8 mouse cellular contexts compared by ENCODE assay signal in genomic region chr6:71270301-71271056, GRCm38 (mm10). TPM values are rescaled to one million over a fixed set of nuclear protein-coding genes. Genes with fewer than 3 reads are reported as not detected.
DNase-seq lines count a peak whose midpoint lies in the region; ATAC-seq and TF ChIP-seq lines count a peak whose summit lies in the region.

No protein-coding gene starts in this region.

- H3K9ac ChIP-seq in CH12.LX (ENCODE audit: insufficient read depth, low read depth): peak overlapping the region; percentile 70
- H3K9ac ChIP-seq in embryonic facial prominence, embryonic 11.5 days (replicated peaks; ENCODE audit: low read length): peak overlapping the region; percentile 46
- peak overlapping the region; percentile 76 for H3K9ac ChIP-seq in heart, embryonic 16.5 days (ENCODE audit: low read length)
- no peak overlapping the region for H3K9ac ChIP-seq in lung, embryonic 15.5 days

- H3K27me3 ChIP-seq in CH12.LX (replicated peaks): no peaks in the 10 kb centered on the region
- no peaks in the 10 kb centered on the region for H3K27me3 ChIP-seq in embryonic facial prominence, embryonic 11.5 days (ENCODE audit: control insufficient read depth, insufficient read depth, low read length)
- no peaks in the 10 kb centered on the region for H3K27me3 ChIP-seq in heart, embryonic 16.5 days (ENCODE audit: control insufficient read depth, insufficient read depth, low read length)
- no peaks in the 10 kb centered on the region for H3K27me3 ChIP-seq in lung, embryonic 15.5 days

- no peak for TF ChIP-seq EP300 in CH12.LX (IDR thresholded peaks at IDR 0.05; ENCODE audit: low read length)

- DNase-seq in CH12.LX (ENCODE audit: extremely low read depth): peak; percentile 85
- DNase-seq in adrenal gland, postnatal 10 days: peak; percentile 61
- peak; percentile 55 for DNase-seq in embryonic facial prominence, embryonic 11.5 days (ENCODE audit: low spot score)
- DNase-seq in kidney, postnatal 25 days: peak; percentile 57 to 79
- DNase-seq in ovary, postnatal 14 days (ENCODE audit: low spot score): peak; percentile 9
- DNase-seq in urinary bladder, postnatal 25 days (ENCODE audit: low spot score): peak; percentile 16

- no peak for TF ChIP-seq CTCF in CH12.LX (conservative IDR thresholded peaks at IDR 0.05 in 1 of 2, IDR thresholded peaks at IDR 0.05 in 1 of 2; ENCODE audit: low read depth in 2 of 2, low read length in 2 of 2)

- H3K4me2 ChIP-seq in CH12.LX (ENCODE audit: insufficient read depth, low read depth, poor library complexity, severe bottlenecking): peak overlapping the region; percentile 87
- peak overlapping the region; percentile 62 for H3K4me2 ChIP-seq in embryonic facial prominence, embryonic 11.5 days (ENCODE audit: low read depth, low read length)
- H3K4me2 ChIP-seq in heart, embryonic 16.5 days (ENCODE audit: low read depth, low read length): peak overlapping the region; percentile 88
- peak overlapping the region; percentile 83 for H3K4me2 ChIP-seq in lung, embryonic 15.5 days

- peak overlapping the region; percentile 62 to 99 (median 73) for H3K4me3 ChIP-seq in CH12.LX (replicated peaks in 1 of 3; ENCODE audit: low read depth in 2 of 3, low read length in 2 of 3, poor library complexity in 1 of 3)
- H3K4me3 ChIP-seq in embryonic facial prominence, embryonic 11.5 days (ENCODE audit: low read depth, low read length): peak overlapping the region; percentile 88
- H3K4me3 ChIP-seq in heart, embryonic 16.5 days (ENCODE audit: low read length): peak overlapping the region; percentile 98
- peak overlapping the region; percentile 88 for H3K4me3 ChIP-seq in lung, embryonic 15.5 days

- no peak for TF ChIP-seq RAD21 in CH12.LX (IDR thresholded peaks at IDR 0.05; ENCODE audit: low read depth, low read length)

- ATAC-seq in embryonic facial prominence, embryonic 11.5 days (replicated peaks; ENCODE audit: insufficient number of reproducible peaks, low FRiP score, low TSS enrichment, low read depth): peak; percentile 37
- ATAC-seq in heart, embryonic 16.5 days (replicated peaks; ENCODE audit: extremely low read depth, insufficient read depth, low FRiP score): peak; percentile 58
- ATAC-seq in lung, embryonic 15.5 days (ENCODE audit: borderline replicate concordance, extremely low read depth, low FRiP score, low TSS enrichment): peak; percentile 25; the same call in 1 of the 2 replicates

- peak overlapping the region; percentile 74 for H3K27ac ChIP-seq in CH12.LX (ENCODE audit: insufficient read depth, low read depth)
- H3K27ac ChIP-seq in embryonic facial prominence, embryonic 11.5 days (replicated peaks; ENCODE audit: low read depth, low read length): peak overlapping the region; percentile 92; the same call in 1 of the 2 replicates
- H3K27ac ChIP-seq in heart, embryonic 16.5 days (ENCODE audit: low read length): peak overlapping the region; percentile 99
- peak overlapping the region; percentile 89 for H3K27ac ChIP-seq in lung, embryonic 15.5 days

- peak; percentile 75 for TF ChIP-seq POLR2A in CH12.LX (IDR thresholded peaks at IDR 0.05; ENCODE audit: low read depth, low read length)

- H3K4me1 ChIP-seq in CH12.LX (ENCODE audit: control insufficient read depth in 1 of 2, insufficient read depth in 2 of 2): peaks cover 3 to 27% of the 10 kb centered on the region in 2 experiments; a peak in 3 of 4 replicates
- peaks cover 3% of the 10 kb centered on the region; the same call in 1 of the 2 replicates for H3K4me1 ChIP-seq in embryonic facial prominence, embryonic 11.5 days (ENCODE audit: control insufficient read depth, insufficient read depth, low read length)
- H3K4me1 ChIP-seq in heart, embryonic 16.5 days (ENCODE audit: control insufficient read depth, insufficient read depth, low read length): peaks cover 26% of the 10 kb centered on the region
- peaks cover 13% of the 10 kb centered on the region for H3K4me1 ChIP-seq in lung, embryonic 15.5 days

- dilution Hi-C loops in CH12.LX (cut with MboI; ENCODE audit: extremely low pct_ligation_motif_present, extremely low pct_unique_long_range_greater_than_20kb, low sequenced_read_pairs): no loop called here

- no peaks in the 10 kb centered on the region for H3K9me3 ChIP-seq in CH12.LX (replicated peaks; ENCODE audit: low read length)
- no peaks in the 10 kb centered on the region for H3K9me3 ChIP-seq in embryonic facial prominence, embryonic 11.5 days (replicated peaks; ENCODE audit: control insufficient read depth, low read length)
- no peaks in the 10 kb centered on the region for H3K9me3 ChIP-seq in heart, embryonic 16.5 days (replicated peaks; ENCODE audit: control insufficient read depth, low read length)
- H3K9me3 ChIP-seq in lung, embryonic 15.5 days: no peaks in the 10 kb centered on the region

- peaks cover 0 to 3% of the 10 kb centered on the region in 2 experiments for H3K36me3 ChIP-seq in CH12.LX (replicated peaks in 1 of 2; ENCODE audit: control insufficient read depth in 1 of 2, insufficient read depth in 1 of 2, low read length in 1 of 2)
- H3K36me3 ChIP-seq in embryonic facial prominence, embryonic 11.5 days (replicated peaks; ENCODE audit: control insufficient read depth, insufficient read depth, low read depth, low read length): no peaks in the 10 kb centered on the region
- no peaks in the 10 kb centered on the region for H3K36me3 ChIP-seq in heart, embryonic 16.5 days (ENCODE audit: control insufficient read depth, insufficient read depth)
- no peaks in the 10 kb centered on the region for H3K36me3 ChIP-seq in lung, embryonic 15.5 days

- peaks cover 13% of the 10 kb centered on the region for H3K79me2 ChIP-seq in CH12.LX (replicated peaks; ENCODE audit: control insufficient read depth, extremely low read depth, insufficient read depth, poor library complexity, severe bottlenecking)

- WGBS in embryonic facial prominence, embryonic 11.5 days: 35% methylated on average over 13 of the region's 14 CpGs
- whole genome bisulfite sequencing in heart, embryonic 16.5 days: 16% methylated on average over 13 of the region's 14 CpGs
- WGBS in lung, embryonic 15.5 days: 26% methylated on average over 13 of the region's 14 CpGs

- in situ Hi-C loops in CH12.LX (cut with MboI; ENCODE audit: low pct_ligation_motif_present, low pct_unique_long_range_greater_than_20kb, low sequenced_read_pairs): no loop called here

TF ChIP-seq in CH12.LX, 34 proteins besides CTCF, POLR2A, EP300 and RAD21 (continues in another document):
- TF ChIP-seq RCOR1 (conservative IDR thresholded peaks at IDR 0.05; ENCODE audit: low read depth, low read length): no peak
- peak; percentile 76; the same call in 1 of the 2 replicates for TF ChIP-seq TBP (conservative IDR thresholded peaks at IDR 0.05; ENCODE audit: low read depth, low read length)
- no peak for TF ChIP-seq E2F4 (IDR thresholded peaks at IDR 0.05; ENCODE audit: insufficient replicate concordance, low read depth, low read length)
- peak; percentile 89 for TF ChIP-seq MAX (IDR thresholded peaks at IDR 0.05; ENCODE audit: low read length)
- no peak for TF ChIP-seq ZC3H11A (IDR thresholded peaks at IDR 0.05; ENCODE audit: low read depth, low read length)
- TF ChIP-seq IRF4 (IDR thresholded peaks at IDR 0.05; ENCODE audit: low read depth, low read length): peak; percentile 76
- peak; percentile 85 for TF ChIP-seq MXI1 (IDR thresholded peaks at IDR 0.05; ENCODE audit: low read depth, low read length)
- TF ChIP-seq USF2 (conservative IDR thresholded peaks at IDR 0.05; ENCODE audit: low read depth, low read length): no peak
- TF ChIP-seq UBTF (IDR thresholded peaks at IDR 0.05; ENCODE audit: low read depth, low read length): no peak
- no peak for TF ChIP-seq ZKSCAN1 (IDR thresholded peaks at IDR 0.05; ENCODE audit: borderline replicate concordance, low read depth, low read length)
- TF ChIP-seq HCFC1 (IDR thresholded peaks at IDR 0.05; ENCODE audit: low read depth, low read length): peak; percentile 41; the same call in 1 of the 2 replicates
- TF ChIP-seq MAZ (IDR thresholded peaks at IDR 0.05; ENCODE audit: low read depth, low read length): peak; percentile 99
- no peak for TF ChIP-seq JUND (conservative IDR thresholded peaks at IDR 0.05; ENCODE audit: low read depth, low read length)
- no peak; the same call in 1 of the 2 replicates for TF ChIP-seq CHD1 (IDR thresholded peaks at IDR 0.05; ENCODE audit: low read depth, low read length)
- TF ChIP-seq ETS1 (conservative IDR thresholded peaks at IDR 0.05; ENCODE audit: low read depth, low read length): no peak; the same call in 1 of the 2 replicates
- peak; percentile 83; the same call in 1 of the 2 replicates for TF ChIP-seq MYC (IDR thresholded peaks at IDR 0.05; ENCODE audit: low read depth, low read length)
- TF ChIP-seq NRF1 (IDR thresholded peaks at IDR 0.05; ENCODE audit: low read depth, low read length): no peak

RNA-seq across cellular contexts. Expression of gene Krcc1, which starts 1.0 kb away (rescaled TPM):
- 16.7 and 18.7 TPM in 2 replicates for total RNA-seq in CH12.LX (2012; rRNA removed)
- 40.2 and 42.0 TPM in 2 replicates for total RNA-seq in CH12.LX (2014; rRNA removed)
- polyA plus RNA-seq in CH12.LX (2012; ENCODE audit: insufficient read length, low read depth): 23.6 and 28.2 TPM in 2 replicates
- total RNA-seq in adrenal gland, postnatal 10 days (2021): 10 to 100 TPM; 69.7 to 76.0 TPM
- polyA plus RNA-seq in embryonic facial prominence, embryonic 11.5 days (2014; fragmentation: Nextera tagmentation; extraction: Ambion mirVana): 35.7 and 41.1 TPM in 2 replicates
- 61.5 and 69.2 TPM in 2 replicates for polyA plus RNA-seq in heart, embryonic 16.5 days (2015; fragmentation: Nextera tagmentation; extraction: Ambion mirVana)
- polyA plus RNA-seq in lung, embryonic 15.5 days (2015; fragmentation: Nextera tagmentation; extraction: Ambion mirVana): 46.8 and 52.2 TPM in 2 replicates

RNA-seq across cellular contexts. Expression of gene Smyd1, which starts 51.6 kb away (rescaled TPM):
- total RNA-seq in CH12.LX (2012; rRNA removed) (0.08 TPM in 2 replicates), CH12.LX (2014; rRNA removed) (0.08 and 0.61 TPM in 2 replicates)
- 0.27 and 0.37 TPM in 2 replicates for polyA plus RNA-seq in CH12.LX (2012; ENCODE audit: insufficient read length, low read depth)
- total RNA-seq in adrenal gland, postnatal 10 days (2021): 10 to 100 TPM in 1 of 2 experiments, 1 to 10 TPM in 1; 5.0 to 17.9 TPM
- 0.63 and 1.6 TPM in 2 replicates for polyA plus RNA-seq in embryonic facial prominence, embryonic 11.5 days (2014; fragmentation: Nextera tagmentation; extraction: Ambion mirVana)
- 118 and 136 TPM in 2 replicates for polyA plus RNA-seq in heart, embryonic 16.5 days (2015; fragmentation: Nextera tagmentation; extraction: Ambion mirVana)
- polyA plus RNA-seq in lung, embryonic 15.5 days (2015; fragmentation: Nextera tagmentation; extraction: Ambion mirVana): 3.0 and 4.5 TPM in 2 replicates

RNA-seq across cellular contexts. Expression of gene Cd8b1, which starts 52.1 kb away (rescaled TPM):
- 0.21 and 0.25 TPM in 2 replicates for total RNA-seq in CH12.LX (2012; rRNA removed)
- total RNA-seq in CH12.LX (2014; rRNA removed): 0.20 and 0.30 TPM in 2 replicates
- 0.49 and 0.51 TPM in 2 replicates for polyA plus RNA-seq in CH12.LX (2012; ENCODE audit: insufficient read length, low read depth)
- 1 to 10 TPM; 1.7 TPM for total RNA-seq in adrenal gland, postnatal 10 days (2021)
- not detected in 2 replicates for polyA plus RNA-seq in embryonic facial prominence, embryonic 11.5 days (2014; fragmentation: Nextera tagmentation; extraction: Ambion mirVana)
- polyA plus RNA-seq in heart, embryonic 16.5 days (2015; fragmentation: Nextera tagmentation; extraction: Ambion mirVana): 3.0 and 17.6 TPM in 2 replicates
- polyA plus RNA-seq in lung, embryonic 15.5 days (2015; fragmentation: Nextera tagmentation; extraction: Ambion mirVana): 0.18 and 1.6 TPM in 2 replicates

Comparison
In these comparisons a context has a peak if more than half of its experiments do, and no peak if none do; other contexts are left out.
1. Peak in every context shown above with its lines: DNase-seq, ATAC-seq, H3K4me3 ChIP-seq and H3K27ac ChIP-seq.
2. DNase-seq: peak in every context shown above with its lines; median percentile 85 in CH12.LX; 68 in kidney, postnatal 25 days; 61 in adrenal gland, postnatal 10 days; 55 in embryonic facial prominence, embryonic 11.5 days; 16 in urinary bladder, postnatal 25 days; 9 in ovary, postnatal 14 days.
3. RNA of gene Smyd1, which starts 51.6 kb away (polyA plus RNA-seq): 118 to 136 TPM in heart, embryonic 16.5 days; 3.0 to 4.5 TPM in lung, embryonic 15.5 days, 0.63 to 1.6 TPM in embryonic facial prominence, embryonic 11.5 days and 0.27 to 0.37 TPM in CH12.LX; every median in the first group is over 10 times any median in the second.